11 mouse cellular contexts compared by ENCODE assay signal in the genomic region with DNA sequence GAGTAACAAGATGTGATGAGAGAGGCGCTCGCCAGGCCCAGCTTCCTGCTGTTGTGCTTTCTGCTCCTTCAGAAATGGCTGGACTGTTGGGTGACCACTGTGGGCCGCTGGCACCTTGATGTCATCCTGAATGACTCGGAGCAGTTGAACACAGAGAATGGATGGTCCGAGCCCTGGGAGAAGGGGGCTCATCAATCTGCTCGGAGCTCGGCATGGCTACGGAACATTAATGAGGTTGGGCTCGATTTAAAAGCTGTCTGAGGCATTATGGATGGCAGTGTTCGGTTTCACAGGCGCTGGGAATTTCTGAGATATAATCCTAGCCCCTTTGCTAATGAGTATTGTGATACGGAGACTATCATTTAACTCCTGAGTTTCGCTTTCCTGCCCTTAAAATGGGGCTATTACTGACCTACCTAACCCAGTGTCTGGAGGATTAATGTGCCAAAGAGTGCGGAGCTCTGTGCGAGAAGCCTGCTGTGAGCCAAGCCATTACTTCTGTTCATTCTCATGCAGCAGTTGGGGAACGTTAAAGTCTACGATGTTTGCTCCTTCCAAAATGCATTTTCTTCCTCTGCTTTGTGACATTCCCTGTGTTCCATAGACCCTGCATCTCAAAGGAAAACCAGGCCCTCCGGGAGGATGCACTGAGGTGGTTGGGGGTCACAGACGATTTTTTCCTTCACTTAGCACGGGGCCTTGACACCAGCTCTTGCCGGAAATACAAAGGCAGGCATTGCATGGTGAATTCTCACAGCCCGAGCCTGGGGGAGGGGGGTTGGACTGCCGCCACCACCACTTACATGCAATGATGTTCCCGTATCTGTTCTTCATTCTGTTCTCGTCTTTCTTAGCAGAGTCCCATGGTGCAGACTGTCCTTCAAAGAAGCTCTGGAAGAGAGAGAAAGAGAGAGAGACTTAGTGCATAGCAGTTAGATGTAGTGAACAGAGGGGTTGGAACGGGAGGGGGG.
DNase-seq lines count a peak whose midpoint lies in the region; ATAC-seq lines count a peak whose summit lies in the region.
"Had no signal": no experiment of that assay in that cellular context is flagged by ENCODE, and none has a peak within 500 bp of the region (broad histone marks: within the 10 kb centered on the region; RNA-seq: fewer than 3 reads in every experiment).

No protein-coding gene starts in this region.

- 0 out of 2 replicates have a peak, but pooled peaks cover 5% of the 10 kb centered on the region for H3K9me3 ChIP-seq in limb, embryonic 12.5 days
- no peaks in the 10 kb centered on the region for H3K9me3 ChIP-seq in limb, embryonic 10.5 days (replicated peaks)
- no peaks in the 10 kb centered on the region for H3K9me3 ChIP-seq in forebrain, embryonic 13.5 days (replicated peaks)
- no peaks in the 10 kb centered on the region for H3K9me3 ChIP-seq in hindbrain, embryonic 16.5 days (ENCODE audit: control insufficient read depth, low read length)
- H3K9me3 ChIP-seq in neural tube, embryonic 14.5 days (ENCODE audit: control insufficient read depth, low read length): no peaks in the 10 kb centered on the region
- H3K9me3 ChIP-seq: heart, embryonic 15.5 days had no signal

- peaks cover 53% of the 10 kb centered on the region for H3K27me3 ChIP-seq in limb, embryonic 12.5 days
- peaks cover 62% of the 10 kb centered on the region for H3K27me3 ChIP-seq in limb, embryonic 10.5 days (ENCODE audit: low read depth, poor library complexity, severe bottlenecking)
- H3K27me3 ChIP-seq in forebrain, embryonic 13.5 days: no peaks in the 10 kb centered on the region
- H3K27me3 ChIP-seq in hindbrain, embryonic 16.5 days (replicated peaks; ENCODE audit: control insufficient read depth, insufficient read depth, low read length): no peaks in the 10 kb centered on the region
- H3K27me3 ChIP-seq in neural tube, embryonic 14.5 days (ENCODE audit: control insufficient read depth, insufficient read depth, low read length): no peaks in the 10 kb centered on the region
- H3K27me3 ChIP-seq: heart, embryonic 15.5 days had no signal

- peak overlapping the region; percentile 30 for H3K4me2 ChIP-seq in limb, embryonic 12.5 days
- peak overlapping the region; percentile 34 for H3K4me2 ChIP-seq in forebrain, embryonic 13.5 days
- peak overlapping the region; percentile 29 for H3K4me2 ChIP-seq in hindbrain, embryonic 16.5 days (ENCODE audit: low read length)
- peak overlapping the region; percentile 24; the same call in 1 of the 2 replicates for H3K4me2 ChIP-seq in neural tube, embryonic 14.5 days (ENCODE audit: low read depth, low read length)
- H3K4me2 ChIP-seq: heart, embryonic 15.5 days had no signal

- ATAC-seq in limb, embryonic 12.5 days (ENCODE audit: insufficient number of reproducible peaks, insufficient read depth, low FRiP score, low TSS enrichment, low read depth): no peak
- ATAC-seq in forebrain, embryonic 13.5 days: no peak
- ATAC-seq in hindbrain, embryonic 16.5 days: peak; percentile 71
- ATAC-seq in neural tube, embryonic 14.5 days (ENCODE audit: low read depth): peak; percentile 47
- ATAC-seq in inflammation-experienced regulatory T-cells, adult 6 months: no peak

- no peak overlapping the region for H3K27ac ChIP-seq in limb, embryonic 12.5 days
- no peak overlapping the region for H3K27ac ChIP-seq in limb, embryonic 10.5 days
- no peak overlapping the region for H3K27ac ChIP-seq in forebrain, embryonic 13.5 days
- H3K27ac ChIP-seq in hindbrain, embryonic 16.5 days (ENCODE audit: low read depth, low read length): peak overlapping the region; percentile 5; the same call in 1 of the 2 replicates
- H3K27ac ChIP-seq in neural tube, embryonic 14.5 days (ENCODE audit: low read depth, low read length): 0 out of 2 replicates have a peak overlapping the region, but pooled peaks have one; percentile 45
- H3K27ac ChIP-seq: heart, embryonic 15.5 days; liver, embryonic 14.5 days had no signal

- no peak overlapping the region for H3K9ac ChIP-seq in limb, embryonic 12.5 days (replicated peaks)
- no peak overlapping the region for H3K9ac ChIP-seq in forebrain, embryonic 13.5 days
- no peak overlapping the region for H3K9ac ChIP-seq in hindbrain, embryonic 16.5 days (ENCODE audit: low read depth, low read length)
- H3K9ac ChIP-seq in neural tube, embryonic 14.5 days (replicated peaks; ENCODE audit: low read depth, low read length): peak overlapping the region; percentile 5; the same call in 1 of the 2 replicates
- H3K9ac ChIP-seq: heart, embryonic 15.5 days; liver, embryonic 14.5 days had no signal

- 40% methylated on average over 26 of the region's 26 CpGs for WGBS in limb, embryonic 12.5 days
- 61% methylated on average over 26 of the region's 26 CpGs for WGBS in limb, embryonic 10.5 days
- whole genome bisulfite sequencing in forebrain, embryonic 13.5 days: 40% methylated on average over 26 of the region's 26 CpGs
- WGBS in hindbrain, embryonic 16.5 days: 28% methylated on average over 26 of the region's 26 CpGs
- 18% methylated on average over 26 of the region's 26 CpGs for WGBS in neural tube, embryonic 14.5 days

- no peak overlapping the region for H3K4me3 ChIP-seq in limb, embryonic 12.5 days (replicated peaks)
- H3K4me3 ChIP-seq in limb, embryonic 10.5 days: no peak overlapping the region
- H3K4me3 ChIP-seq in forebrain, embryonic 13.5 days: no peak overlapping the region
- H3K4me3 ChIP-seq in hindbrain, embryonic 16.5 days (ENCODE audit: low read length): no peak overlapping the region
- H3K4me3 ChIP-seq in neural tube, embryonic 14.5 days (ENCODE audit: low read depth, low read length): no peak overlapping the region
- H3K4me3 ChIP-seq: heart, embryonic 15.5 days had no signal

- peaks cover 15% of the 10 kb centered on the region for H3K4me1 ChIP-seq in limb, embryonic 12.5 days (replicated peaks)
- peaks cover 30% of the 10 kb centered on the region for H3K4me1 ChIP-seq in limb, embryonic 10.5 days
- H3K4me1 ChIP-seq in forebrain, embryonic 13.5 days: peaks cover 25% of the 10 kb centered on the region
- H3K4me1 ChIP-seq in hindbrain, embryonic 16.5 days (ENCODE audit: control insufficient read depth, insufficient read depth, low read depth, low read length): peaks cover 17% of the 10 kb centered on the region
- peaks cover 9% of the 10 kb centered on the region for H3K4me1 ChIP-seq in neural tube, embryonic 14.5 days (ENCODE audit: control insufficient read depth, insufficient read depth, low read length)

- DNase-seq in limb, embryonic 10.5 days (ENCODE audit: low spot score): no peak
- no peak for DNase-seq in gastrocnemius, adult 8-10 months (ENCODE audit: low spot score in 2 of 2)
- DNase-seq: adrenal gland, postnatal 14 days; cerebellum, adult 9-11 months had no signal

- 0 out of 2 replicates have a peak, but pooled peaks cover 3% of the 10 kb centered on the region for H3K36me3 ChIP-seq in limb, embryonic 12.5 days
- H3K36me3 ChIP-seq in limb, embryonic 10.5 days: no peaks in the 10 kb centered on the region
- no peaks in the 10 kb centered on the region for H3K36me3 ChIP-seq in forebrain, embryonic 13.5 days (ENCODE audit: poor library complexity, severe bottlenecking)
- no peaks in the 10 kb centered on the region for H3K36me3 ChIP-seq in hindbrain, embryonic 16.5 days (ENCODE audit: control insufficient read depth, insufficient read depth, low read length)
- no peaks in the 10 kb centered on the region for H3K36me3 ChIP-seq in neural tube, embryonic 14.5 days (ENCODE audit: control insufficient read depth, insufficient read depth, low read length)

Comparison
In these comparisons a context has a peak if more than half of its experiments do, and no peak if none do; other contexts are left out.
1. ATAC-seq: peak in hindbrain, embryonic 16.5 days (single experiment) and neural tube, embryonic 14.5 days (single experiment); none in limb, embryonic 12.5 days (single experiment), forebrain, embryonic 13.5 days (single experiment) and inflammation-experienced regulatory T-cells, adult 6 months (single experiment).
2. H3K27ac ChIP-seq: peak in hindbrain, embryonic 16.5 days (single experiment) and neural tube, embryonic 14.5 days (single experiment); none in limb, embryonic 12.5 days (single experiment), limb, embryonic 10.5 days (single experiment) and forebrain, embryonic 13.5 days (single experiment).
3. Peak in every context shown above with its lines, with median percentiles within 50 percentile points of each other: H3K4me2 ChIP-seq.